Mouse (Mus musculus) T-helper 1 cell (primary cell): ENCODE measurements at regions not wholly inside any gene's neighbourhood (a gene's known extent, or its start where the extent isn't known, plus 50 kb on each side); places are given as distances from the start of the nearest gene placed in this dataset.

Experiments
- in situ Hi-C: fragments of 300-600 bp; cut with MboI, MseI; formaldehyde crosslinking; loops from one replicate; pipeline ENCODE4 v1.15.1; 2025; ENCODE audit warnings: high pct_unique_total_duplicates

- in situ Hi-C loops, result no loop called here
These were observed 176.7 kb downstream of the Ttc8 start for GRCm38 (mm10) chr12:99096930-99097617.

- in situ Hi-C loops, result no loop called here
These were observed 177.3 kb downstream of the Ttc8 start for GRCm38 (mm10) chr12:99097618-99098066.

- in situ Hi-C loops, result no loop called here
These were observed 179.5 kb downstream of the Ttc8 start for GRCm38 (mm10) chr12:99099881-99100280.

- in situ Hi-C loops, result no loop called here
These were observed 188.2 kb downstream of the Ttc8 start for GRCm38 (mm10) chr12:99108616-99109015.

GRCm38 (mm10) chr12:99113781-99114180 is 193.4 kb downstream of the Ttc8 start:
- in situ Hi-C loops, result no loop called here

- in situ Hi-C loops, result no loop called here
These were observed 196.1 kb downstream of the Ttc8 start for GRCm38 (mm10) chr12:99116491-99116890.

- in situ Hi-C loops, result no loop called here
These were observed 198.2 kb downstream of the Ttc8 start for GRCm38 (mm10) chr12:99118381-99119115.

- in situ Hi-C loops, result no loop called here
These were observed 199.6 kb downstream of the Ttc8 start for GRCm38 (mm10) chr12:99119966-99120365.

- in situ Hi-C loops, result no loop called here
These were observed 203.5 kb downstream of the Ttc8 start for GRCm38 (mm10) chr12:99123611-99124495.

- in situ Hi-C loops, result no loop called here
These were observed 205.8 kb downstream of the Ttc8 start for GRCm38 (mm10) chr12:99126129-99126528.
